Mouse (Mus musculus) intestine, embryonic 16.5 days (tissue): ENCODE measurements around the gene Lpcat2b. TPM values are rescaled to one million over a fixed set of nuclear protein-coding genes. Genes with fewer than 3 reads are reported as not detected.
"Not testable (repeated sequence)": the region's sequence is repeated elsewhere in the genome, so short reads cannot be mapped to it uniquely, and the experiment has no call there.

ENCODE experiments used
- ATAC-seq: fragments of 200-750 bp; cut with Nextera tagmentation; 2 replicates; pipeline ENCODE4 v1.8.0; 2017; ENCODE audit warnings: moderate TSS enrichment, moderate library complexity
- H3K27ac ChIP-seq: fragments of 300-500 bp; sonication (generic); 2 replicates; pipeline ENCODE4 v1.5.1; 2014; ENCODE audit warnings: mild to moderate bottlenecking, low read length
- H3K27me3 ChIP-seq: fragments of 300-500 bp; sonication (generic); replicated peaks from 2 replicates; pipeline ENCODE4 v1.6.1; 2014; ENCODE audit warnings: low read length, control low read depth, mixed read lengths; ENCODE audit not compliant: control insufficient read depth, insufficient read depth
- H3K36me3 ChIP-seq: fragments of 300-500 bp; sonication (generic); 2 replicates; pipeline ENCODE4 v1.6.1; 2014; ENCODE audit warnings: low read length, control low read depth; ENCODE audit not compliant: control insufficient read depth, insufficient read depth
- H3K4me1 ChIP-seq: fragments of 300-500 bp; sonication (generic); 2 replicates; pipeline ENCODE4 v1.6.1; 2014; ENCODE audit warnings: low read length, control low read depth, mixed read lengths; ENCODE audit not compliant: control insufficient read depth, insufficient read depth
- H3K4me2 ChIP-seq: fragments of 300-500 bp; sonication (generic); 2 replicates; pipeline ENCODE4 v1.6.1; 2014; ENCODE audit warnings: low read depth, low read length, control low read depth
- H3K4me3 ChIP-seq: fragments of 300-500 bp; sonication (generic); 2 replicates; pipeline ENCODE4 v1.5.1; 2014; ENCODE audit warnings: mild to moderate bottlenecking, low read length
- H3K9ac ChIP-seq: fragments of 300-500 bp; sonication (generic); 2 replicates; pipeline ENCODE4 v1.6.1; 2014; ENCODE audit warnings: low read depth, low read length
- H3K9me3 ChIP-seq: fragments of 300-500 bp; sonication (generic); 2 replicates; pipeline ENCODE4 v1.6.1; 2016; ENCODE audit warnings: low read length, control low read depth; ENCODE audit not compliant: control insufficient read depth
- WGBS: fragments of 180-500 bp; shearing (Covaris S2); extraction: QIAGEN DNeasy Blood & Tissue Kit; methylation state at CpG from one replicate; pipeline ENCODE4 v1.1.7; 2014; 5-methylcytosine and 5-hydroxymethylcytosine counted together
- polyA plus RNA-seq: library from polyadenylated mRNA; unstranded; fragments of >200 nt; fragmentation: Nextera tagmentation; extraction: Ambion mirVana; gene quantifications from 2 replicates; pipeline ENCODE4 v1.2.1, GENCODE M21; 2015

The Lpcat2b gene
- not detected in 2 replicates for polyA plus RNA-seq

GRCm38 (mm10) chr5:107431249-107431648 is at the start of gene Lpcat2b:
Gene Lpcat2b (plus strand): TSS chr5:107431549.
- 72% methylated on average over 3 of the region's 3 CpGs for WGBS
- H3K36me3 ChIP-seq, result no peaks in the 10 kb centered on the region
- no peak within 1 kb of the TSS for H3K4me3 ChIP-seq
- H3K27me3 ChIP-seq, result no peaks in the 10 kb centered on the region
- no peak for ATAC-seq
- no peak within 1 kb of the TSS for H3K27ac ChIP-seq
- no peak within 1 kb of the TSS for H3K9ac ChIP-seq
- no peaks in the 10 kb centered on the region for H3K4me1 ChIP-seq
- no peak within 1 kb of the TSS for H3K4me2 ChIP-seq
- H3K9me3 ChIP-seq, result no peaks in the 10 kb centered on the region

DNA sequence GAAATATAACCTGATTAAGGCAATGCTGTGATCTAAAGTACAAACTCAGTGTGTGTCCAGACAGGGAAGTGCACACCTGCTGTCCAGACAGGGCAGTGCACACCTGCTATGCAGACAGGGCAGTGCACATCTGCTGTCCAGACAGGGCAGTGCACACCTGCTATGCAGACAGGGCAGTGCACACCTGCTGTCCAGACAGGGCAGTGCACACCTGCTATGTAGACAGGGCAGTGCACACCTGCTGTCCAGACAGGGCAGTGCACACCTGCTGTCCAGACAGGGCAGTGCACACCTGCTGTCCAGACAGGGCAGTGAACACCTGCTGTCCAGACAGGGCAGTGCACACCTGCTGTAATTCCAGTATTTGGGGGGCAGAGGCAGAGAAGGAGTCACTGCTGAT is 44.9 kb upstream of the Lpcat2b start:
- H3K9me3 ChIP-seq, H3K4me2 ChIP-seq, H3K4me1 ChIP-seq, H3K9ac ChIP-seq, ATAC-seq, H3K27ac ChIP-seq, H3K4me3 ChIP-seq, H3K36me3 ChIP-seq, H3K27me3 ChIP-seq: not testable (repeated sequence)

GRCm38 (mm10) chr5:107387788-107388187 is 43.6 kb upstream of the Lpcat2b start:
- Histone ChIP-seq H3K36me3 (no peaks in the 10 kb centered on the region), H3K27ac (no peak overlapping the region), H3K9ac (no peak overlapping the region), H3K4me3 (no peak overlapping the region), H3K9me3 (no peaks in the 10 kb centered on the region), H3K27me3 (no peaks in the 10 kb centered on the region), H3K4me1 (no peaks in the 10 kb centered on the region), H3K4me2 (no peak overlapping the region)
- ATAC-seq, result no peak
- 91% methylated on average over 1 of the region's 1 CpGs for whole genome bisulfite sequencing

GRCm38 (mm10) chr5:107389373-107389772 is 42.0 kb upstream of the Lpcat2b start:
- H3K9me3 ChIP-seq, result no peaks in the 10 kb centered on the region
- no peaks in the 10 kb centered on the region for H3K27me3 ChIP-seq
- H3K9ac ChIP-seq, result no peak overlapping the region
- WGBS, result 93% methylated on average over 2 of the region's 2 CpGs
- no peak overlapping the region for H3K4me2 ChIP-seq
- H3K36me3 ChIP-seq, result no peaks in the 10 kb centered on the region
- no peak overlapping the region for H3K27ac ChIP-seq
- H3K4me3 ChIP-seq, result no peak overlapping the region
- no peak for ATAC-seq
- no peaks in the 10 kb centered on the region for H3K4me1 ChIP-seq

DNA sequence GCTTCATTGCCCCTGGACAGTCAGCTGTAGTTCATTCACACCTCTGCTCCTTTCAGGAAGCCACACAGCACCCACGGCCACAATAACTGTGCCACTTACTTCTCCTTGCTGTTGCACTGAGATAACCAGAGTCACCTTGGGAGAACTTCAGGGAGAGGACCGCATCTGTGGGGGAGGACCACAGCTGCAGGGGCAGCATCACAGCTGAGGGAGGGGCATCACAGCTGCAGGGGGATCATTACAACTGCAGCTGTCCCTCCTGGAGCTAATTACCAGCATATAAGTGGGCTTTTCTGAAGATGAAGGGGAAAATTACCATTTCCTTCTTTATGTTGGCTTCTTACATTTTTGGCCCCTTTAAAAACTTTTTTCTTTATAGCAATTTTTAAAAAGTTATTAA is 36.9 kb upstream of the Lpcat2b start:
- Histone ChIP-seq H3K9me3 (no peaks in the 10 kb centered on the region), H3K4me3 (no peak overlapping the region), H3K36me3 (no peaks in the 10 kb centered on the region), H3K4me1 (no peaks in the 10 kb centered on the region), H3K27ac (no peak overlapping the region), H3K9ac (no peak overlapping the region), H3K4me2 (no peak overlapping the region), H3K27me3 (no peaks in the 10 kb centered on the region)
- ATAC-seq, result no peak
- WGBS, result 76% methylated on average over 2 of the region's 2 CpGs

- WGBS, result 23% methylated on average over 5 of the region's 5 CpGs
- no peaks in the 10 kb centered on the region for H3K36me3 ChIP-seq
- peak within 1 kb of the TSS; percentile 99 for H3K4me2 ChIP-seq
- peak within 1 kb of the TSS; percentile 69 for H3K9ac ChIP-seq
- no peaks in the 10 kb centered on the region for H3K9me3 ChIP-seq
- H3K27ac ChIP-seq, result no peak within 1 kb of the TSS
- H3K4me3 ChIP-seq, result peak within 1 kb of the TSS; percentile 63
- H3K27me3 ChIP-seq, result peaks cover 11% of the 10 kb centered on the region; the same call in 1 of the 2 replicates
- no peak for ATAC-seq
- peaks cover 8% of the 10 kb centered on the region; the same call in 1 of the 2 replicates for H3K4me1 ChIP-seq
Measured at GRCm38 (mm10) chr5:107402436-107402835, 28.9 kb upstream of the Lpcat2b start, which contains the start of gene Ephx4. Gene Ephx4 (plus strand): TSS chr5:107402736.

DNA sequence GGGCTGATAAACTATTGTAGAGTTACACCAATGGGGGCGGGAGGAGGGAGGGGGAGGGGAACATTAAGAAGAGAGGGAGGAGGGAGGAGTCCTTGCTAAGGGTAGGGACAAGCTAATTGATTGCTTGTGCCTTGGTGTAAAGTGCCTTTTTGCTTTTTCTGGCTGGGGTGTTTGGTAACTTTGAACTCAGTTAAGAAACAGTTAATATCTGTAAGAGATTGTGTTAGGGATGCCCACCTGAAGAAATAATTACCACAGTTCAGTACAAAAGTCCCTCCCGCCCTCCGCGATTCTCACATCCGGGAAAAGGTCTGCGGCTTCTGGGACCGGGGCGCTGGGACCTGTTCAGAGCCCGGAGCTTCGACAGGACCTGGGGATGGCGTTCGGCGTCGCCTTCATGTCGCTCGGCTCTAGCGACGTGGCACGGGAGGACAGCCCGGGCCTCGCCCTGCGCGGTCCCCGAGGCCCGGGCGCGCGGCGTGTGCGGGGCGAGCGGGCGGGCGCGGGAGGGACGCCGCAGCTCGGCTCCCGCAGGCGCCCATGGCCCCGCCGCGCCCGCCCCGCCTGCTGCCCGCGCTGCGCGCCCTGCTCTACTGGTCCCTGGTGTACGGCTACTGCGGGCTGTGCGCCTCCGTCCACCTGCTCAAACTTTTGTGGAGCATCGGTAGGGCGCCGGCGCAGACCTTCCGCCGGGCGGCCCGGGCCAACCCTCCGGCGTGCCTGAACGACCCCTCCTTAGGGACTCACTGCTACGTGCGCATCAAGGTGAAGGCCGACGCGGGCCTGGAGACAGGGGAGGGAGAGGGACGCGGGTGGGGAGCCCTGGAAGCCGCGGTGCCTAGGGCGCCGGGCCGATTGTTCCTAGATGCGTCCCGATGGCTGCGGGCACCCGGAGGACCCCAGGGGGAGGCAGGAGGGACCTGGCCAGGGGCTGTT is 28.1 kb upstream of the Lpcat2b start:
- peak; percentile 79 for ATAC-seq
- Histone ChIP-seq H3K36me3 (no peaks in the 10 kb centered on the region), H3K4me2 (peak overlapping the region; percentile 99), H3K27me3 (peaks cover 11% of the 10 kb centered on the region; the same call in 1 of the 2 replicates), H3K27ac (no peak overlapping the region), H3K4me1 (peaks cover 8% of the 10 kb centered on the region; the same call in 1 of the 2 replicates), H3K9ac (peak overlapping the region; percentile 69), H3K9me3 (no peaks in the 10 kb centered on the region), H3K4me3 (peak overlapping the region; percentile 63)
- WGBS, result under 1% methylated on average over 63 of the region's 80 CpGs

GRCm38 (mm10) chr5:107403947-107404684 is 27.2 kb upstream of the Lpcat2b start:
- H3K27ac ChIP-seq, result no peak overlapping the region
- no peaks in the 10 kb centered on the region for H3K9me3 ChIP-seq
- H3K4me3 ChIP-seq, result peak overlapping the region; percentile 63
- H3K27me3 ChIP-seq, result peaks cover 11% of the 10 kb centered on the region; the same call in 1 of the 2 replicates
- H3K9ac ChIP-seq, result peak overlapping the region; percentile 69; the same call in 1 of the 2 replicates
- peaks cover 8% of the 10 kb centered on the region; the same call in 1 of the 2 replicates for H3K4me1 ChIP-seq
- 35% methylated on average over 12 of the region's 12 CpGs for WGBS
- no peak for ATAC-seq
- H3K4me2 ChIP-seq, result peak overlapping the region; percentile 99
- no peaks in the 10 kb centered on the region for H3K36me3 ChIP-seq

- WGBS, result 87% methylated on average over 4 of the region's 4 CpGs
- Histone ChIP-seq H3K27me3 (peaks cover 11% of the 10 kb centered on the region; the same call in 1 of the 2 replicates), H3K4me1 (peaks cover 8% of the 10 kb centered on the region; the same call in 1 of the 2 replicates), H3K9ac (no peak overlapping the region), H3K9me3 (no peaks in the 10 kb centered on the region), H3K36me3 (no peaks in the 10 kb centered on the region), H3K4me2 (no peak overlapping the region), H3K4me3 (no peak overlapping the region), H3K27ac (no peak overlapping the region)
- ATAC-seq, result no peak
Measured at GRCm38 (mm10) chr5:107405361-107405760, 26.0 kb upstream of the Lpcat2b start.
